Mouse (Mus musculus) neural tube, embryonic 15.5 days (tissue): ENCODE results near the gene Lyrm9. TPM values are rescaled to one million over a fixed set of nuclear protein-coding genes. Genes with fewer than 3 reads are reported as not detected.

Source experiments
- ATAC-seq: fragments of 200-750 bp; cut with Nextera tagmentation; 2 replicates; pipeline ENCODE4 v1.8.0; 2017; ENCODE audit warnings: mild to moderate bottlenecking, moderate TSS enrichment, moderate library complexity; ENCODE audit not compliant: low FRiP score
- H3K27ac ChIP-seq: fragments of 300-500 bp; sonication (generic); replicated peaks from 2 replicates; pipeline ENCODE4 v1.5.1; 2015; ENCODE audit warnings: mild to moderate bottlenecking, inconsistent platforms
- H3K27me3 ChIP-seq: fragments of 300-500 bp; sonication (generic); replicated peaks from 2 replicates; pipeline ENCODE4 v1.6.1; 2015; ENCODE audit warnings: inconsistent platforms
- H3K36me3 ChIP-seq: fragments of 300-500 bp; sonication (generic); 2 replicates; pipeline ENCODE4 v1.6.1; 2015; ENCODE audit warnings: inconsistent platforms
- H3K4me1 ChIP-seq: fragments of 300-500 bp; sonication (generic); 2 replicates; pipeline ENCODE4 v1.6.1; 2015; ENCODE audit warnings: inconsistent platforms
- H3K4me2 ChIP-seq: fragments of 300-500 bp; sonication (generic); 2 replicates; pipeline ENCODE4 v1.6.1; 2015; ENCODE audit warnings: inconsistent platforms, mild to moderate bottlenecking, moderate library complexity
- H3K4me3 ChIP-seq: fragments of 300-500 bp; sonication (generic); replicated peaks from 2 replicates; pipeline ENCODE4 v1.5.1; 2015; ENCODE audit warnings: mild to moderate bottlenecking, inconsistent platforms
- H3K9ac ChIP-seq: fragments of 300-500 bp; sonication (generic); replicated peaks from 2 replicates; pipeline ENCODE4 v1.6.1; 2015; ENCODE audit warnings: mild to moderate bottlenecking, inconsistent platforms
- H3K9me3 ChIP-seq: fragments of 300-500 bp; sonication (generic); replicated peaks from 2 replicates; pipeline ENCODE4 v1.6.1; 2016; ENCODE audit warnings: inconsistent platforms
- WGBS: fragments of 180-500 bp; shearing (Covaris S2); methylation state at CpG from one replicate; pipeline ENCODE4 v1.1.7; 2015; ENCODE audit warnings: mixed read lengths; 5-methylcytosine and 5-hydroxymethylcytosine counted together
- polyA plus RNA-seq: library from polyadenylated mRNA; unstranded; fragments of >200 nt; fragmentation: Nextera tagmentation; extraction: Ambion mirVana; gene quantifications from 2 replicates; pipeline ENCODE4 v1.2.1, GENCODE M21; 2015

Gene Lyrm9
- polyA plus RNA-seq, 1 experiment from 2014 or later = 42.0 TPM

DNA sequence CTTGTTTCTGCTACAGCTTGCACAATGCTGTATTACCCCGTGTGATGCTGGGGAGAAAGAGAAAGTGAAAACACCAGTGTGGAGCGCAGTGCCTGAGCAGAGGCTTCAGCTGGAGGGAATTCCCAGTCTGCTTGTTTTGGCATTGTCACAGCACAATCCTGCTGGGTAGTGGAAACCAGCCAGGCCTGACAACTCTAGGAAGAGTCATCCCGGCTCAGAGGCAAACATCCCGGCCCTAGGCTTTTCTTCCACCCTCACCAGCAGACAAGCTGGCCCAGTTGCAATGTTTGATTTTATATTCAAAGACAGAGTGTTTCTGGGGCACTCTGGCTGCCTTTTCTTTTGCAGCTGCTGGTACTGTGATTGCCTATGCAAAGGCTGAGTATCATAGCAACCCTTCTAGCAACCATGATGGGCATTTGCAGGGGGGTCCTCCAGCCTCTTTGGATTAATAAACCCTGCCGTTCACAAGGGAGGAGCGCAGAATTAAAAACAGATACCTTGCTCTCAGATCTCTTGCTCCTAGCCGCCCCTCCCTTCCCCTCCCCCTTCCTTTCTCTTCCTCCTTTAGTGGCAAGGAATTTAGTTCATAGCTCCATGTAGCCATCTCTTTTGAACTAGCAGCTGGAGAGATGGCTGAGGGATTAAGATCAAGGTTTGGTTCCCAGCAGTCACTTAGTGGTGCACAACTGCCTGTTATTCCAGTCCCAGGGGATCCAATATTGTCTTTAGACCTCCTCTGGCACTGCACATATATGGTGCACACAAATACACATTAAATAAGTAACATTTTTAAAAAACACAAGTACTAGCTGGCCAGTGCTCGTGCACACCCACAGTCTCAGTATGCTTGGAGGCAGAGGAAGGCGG is 61.0 kb downstream of the Lyrm9 start:
- Histone ChIP-seq H3K4me3 (no peak overlapping the region), H3K27ac (peak overlapping the region; percentile 80), H3K9me3 (no peaks in the 10 kb centered on the region), H3K4me1 (peaks cover 15% of the 10 kb centered on the region), H3K4me2 (peak overlapping the region; percentile 9; the same call in 1 of the 2 replicates), H3K9ac (no peak overlapping the region), H3K27me3 (no peaks in the 10 kb centered on the region), H3K36me3 (no peaks in the 10 kb centered on the region)
- WGBS = 26% methylated on average over 9 of the region's 9 CpGs
- ATAC-seq = peak; percentile 81; the same call in 1 of the 2 replicates

DNA sequence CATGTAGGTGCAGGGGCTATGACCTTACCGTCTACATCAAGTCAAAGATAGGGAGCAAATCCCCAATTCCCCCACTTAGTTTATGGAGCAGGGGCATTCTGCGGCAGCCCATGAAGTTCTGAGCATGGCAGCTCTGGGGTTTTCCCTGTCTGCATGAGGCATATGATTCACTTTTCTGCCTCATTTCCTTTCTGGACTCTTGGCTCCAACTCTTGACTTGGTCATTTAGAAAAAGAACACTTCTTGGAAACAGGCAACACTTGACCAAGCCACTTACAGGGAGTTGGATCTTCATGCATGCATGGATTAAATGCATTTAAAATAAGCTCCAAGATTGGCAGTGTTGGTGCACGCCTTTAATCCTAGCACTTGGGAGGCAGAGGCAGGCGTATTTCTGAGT is 62.8 kb downstream of the Lyrm9 start:
- no peak for ATAC-seq
- 95% methylated on average over 4 of the region's 4 CpGs for WGBS
- H3K9me3 ChIP-seq = no peaks in the 10 kb centered on the region
- no peak overlapping the region for H3K4me2 ChIP-seq
- no peak overlapping the region for H3K9ac ChIP-seq
- H3K27me3 ChIP-seq = no peaks in the 10 kb centered on the region
- H3K36me3 ChIP-seq = no peaks in the 10 kb centered on the region
- H3K4me3 ChIP-seq = no peak overlapping the region
- no peak overlapping the region for H3K27ac ChIP-seq
- peaks cover 15% of the 10 kb centered on the region for H3K4me1 ChIP-seq

Other genes with a start within 250 kb of the Lyrm9 start
- 21.1 and 25.4 TPM in 2 replicates for gene Nlk, start 129.2 kb upstream of the Lyrm9 start, polyA plus RNA-seq
- gene Ccnq, start 74.9 kb upstream of the Lyrm9 start, polyA plus RNA-seq = 31.2 and 32.2 TPM in 2 replicates
- 1.0 and 1.3 TPM in 2 replicates for gene Nos2, start 94.2 kb downstream of the Lyrm9 start, polyA plus RNA-seq
- 18.3 and 67.6 TPM in 2 replicates for gene Lgals9, start 158.4 kb downstream of the Lyrm9 start, polyA plus RNA-seq